Mouse (Mus musculus): ENCODE results near the gene Prox1.

Prox1 gene

GRCm38 (mm10) chr1:190169911-190170818 lies at the start of gene Prox1:
Gene Prox1, minus strand, starts transcription at chr1:190170714.
- in situ Hi-C loops (cut with MseI, MboI) = loop anchor here in 1 of 2 experiments (25.0 kb wide), 1 partner anchor 458 kb away; no protein-coding TSS in a partner anchor

- in situ Hi-C loops (cut with MseI, MboI) = no loop called here
These were observed 46.1 kb upstream of the Prox1 start for GRCm38 (mm10) chr1:190216621-190217020.

GRCm38 (mm10) chr1:190214626-190215025 lies 44.1 kb upstream of the Prox1 start:
- in situ Hi-C loops (cut with MseI, MboI) = no loop called here

- in situ Hi-C loops (cut with MseI, MboI) = no loop called here
These were observed 42.7 kb upstream of the Prox1 start for GRCm38 (mm10) chr1:190213175-190213574.

GRCm38 (mm10) chr1:190207246-190207645 lies 36.7 kb upstream of the Prox1 start:
- in situ Hi-C loops (cut with MseI, MboI) = no loop called here

- in situ Hi-C loops (cut with MseI, MboI) = no loop called here
These were observed 35.2 kb upstream of the Prox1 start for GRCm38 (mm10) chr1:190205691-190206090.

- in situ Hi-C loops (cut with MseI, MboI) = no loop called here
These were observed 34.0 kb upstream of the Prox1 start for GRCm38 (mm10) chr1:190204378-190205070.

- in situ Hi-C loops (cut with MseI, MboI) = no loop called here
These were observed 31.2 kb upstream of the Prox1 start for GRCm38 (mm10) chr1:190201696-190202095.

- in situ Hi-C loops (cut with MseI, MboI) = no loop called here
These were observed 30.5 kb upstream of the Prox1 start for GRCm38 (mm10) chr1:190200996-190201395.

- in situ Hi-C loops (cut with MseI, MboI) = no loop called here
These were observed 27.7 kb upstream of the Prox1 start for GRCm38 (mm10) chr1:190198247-190198646.

GRCm38 (mm10) chr1:190192011-190192410 lies 21.5 kb upstream of the Prox1 start:
- in situ Hi-C loops (cut with MseI, MboI) = no loop called here

- in situ Hi-C loops (cut with MseI, MboI) = no loop called here
These were observed 19.9 kb upstream of the Prox1 start for GRCm38 (mm10) chr1:190190231-190190965.

- in situ Hi-C loops (cut with MseI, MboI) = no loop called here
These were observed 18.6 kb upstream of the Prox1 start for GRCm38 (mm10) chr1:190189125-190189524.

- in situ Hi-C loops (cut with MseI, MboI) = no loop called here
These were observed 15.8 kb upstream of the Prox1 start for GRCm38 (mm10) chr1:190186336-190186735.

- in situ Hi-C loops (cut with MseI, MboI) = no loop called here
These were observed 14.8 kb upstream of the Prox1 start for GRCm38 (mm10) chr1:190185284-190185683.

- in situ Hi-C loops (cut with MseI, MboI) = no loop called here
These were observed 13.1 kb upstream of the Prox1 start for GRCm38 (mm10) chr1:190183574-190183973.

- in situ Hi-C loops (cut with MseI, MboI) = no loop called here
These were observed 11.3 kb upstream of the Prox1 start for GRCm38 (mm10) chr1:190181765-190182164.

GRCm38 (mm10) chr1:190180861-190181260 lies 10.3 kb upstream of the Prox1 start:
- in situ Hi-C loops (cut with MseI, MboI) = no loop called here

- in situ Hi-C loops (cut with MseI, MboI) = no loop called here
These were observed 6.4 kb upstream of the Prox1 start for GRCm38 (mm10) chr1:190176961-190177360.

- in situ Hi-C loops (cut with MseI, MboI) = loop anchor here in 1 of 2 experiments (25.0 kb wide), 1 partner anchor 463 kb away; no protein-coding TSS in a partner anchor
These were observed 4.5 kb upstream of the Prox1 start for GRCm38 (mm10) chr1:190174671-190175661.

GRCm38 (mm10) chr1:190174231-190174630 lies 3.7 kb upstream of the Prox1 start:
- in situ Hi-C loops (cut with MseI, MboI) = loop anchor here in 1 of 2 experiments (25.0 kb wide), 1 partner anchor 462 kb away; no protein-coding TSS in a partner anchor
